Mouse (Mus musculus) kidney, adult 9 months (tissue): ENCODE measurements around the gene Mgat3.

Source experiments
- DNase-seq: peaks from one replicate; pipeline ENCODE4 v3.0.0; 2022

Mgat3 gene

GRCm38 (mm10) chr15:80228071-80228800 lies 54.7 kb downstream of the Mgat3 start:
- no peak for DNase-seq

DNA sequence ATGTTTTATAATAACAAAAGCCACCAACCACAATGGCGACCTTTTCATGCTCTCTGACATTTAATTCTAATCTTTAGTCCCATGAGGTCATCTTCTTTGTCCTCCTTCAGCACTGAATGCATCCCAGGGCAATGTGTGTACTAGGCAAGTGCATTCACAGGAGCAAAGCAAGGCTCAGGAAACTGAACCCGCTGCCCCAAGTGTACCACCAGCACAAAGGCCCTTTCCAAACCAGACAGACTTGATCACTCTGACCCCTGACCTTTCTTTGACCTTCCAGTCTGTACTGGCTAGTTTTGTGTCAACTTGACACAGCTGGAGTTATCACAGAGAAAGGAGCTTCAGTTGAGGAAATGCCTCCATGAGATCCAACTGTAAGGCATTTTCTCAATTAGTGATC lies 58.8 kb downstream of the Mgat3 start:
- DNase-seq = no peak

GRCm38 (mm10) chr15:80233053-80233452 lies 59.5 kb downstream of the Mgat3 start:
- DNase-seq = peak; percentile 26

GRCm38 (mm10) chr15:80233733-80234509 lies 60.4 kb downstream of the Mgat3 start, which contains the start of gene Mief1:
Gene Mief1, plus strand, starts transcription at chr15:80234018.
- peak; percentile 99 for DNase-seq

- DNase-seq = no peak
Measured at GRCm38 (mm10) chr15:80235535-80235934, 62.0 kb downstream of the Mgat3 start, which contains the start of gene AC140267.1. Gene AC140267.1, plus strand, starts transcription at chr15:80235835.

DNA sequence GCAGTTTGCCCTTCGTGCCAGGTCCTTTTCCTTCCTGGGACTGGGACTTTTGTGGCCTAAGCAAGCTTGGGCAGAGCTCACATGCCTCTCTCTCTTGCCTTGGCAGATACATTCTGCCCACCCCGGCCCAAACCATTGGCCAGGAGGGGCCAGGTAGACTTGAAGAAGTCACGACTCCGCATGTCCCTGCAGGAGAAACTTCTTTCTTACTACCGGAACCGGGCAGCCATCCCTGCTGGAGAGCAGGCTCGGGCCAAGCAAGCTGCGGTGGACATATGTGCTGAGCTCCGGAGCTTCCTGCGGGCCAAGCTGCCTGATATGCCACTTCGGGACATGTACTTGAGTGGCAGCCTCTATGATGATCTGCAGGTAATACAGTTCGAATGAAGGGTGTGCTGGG lies 74.6 kb downstream of the Mgat3 start:
- no peak for DNase-seq

- DNase-seq = no peak
Measured at GRCm38 (mm10) chr15:80248596-80248995, 75.1 kb downstream of the Mgat3 start.

DNA sequence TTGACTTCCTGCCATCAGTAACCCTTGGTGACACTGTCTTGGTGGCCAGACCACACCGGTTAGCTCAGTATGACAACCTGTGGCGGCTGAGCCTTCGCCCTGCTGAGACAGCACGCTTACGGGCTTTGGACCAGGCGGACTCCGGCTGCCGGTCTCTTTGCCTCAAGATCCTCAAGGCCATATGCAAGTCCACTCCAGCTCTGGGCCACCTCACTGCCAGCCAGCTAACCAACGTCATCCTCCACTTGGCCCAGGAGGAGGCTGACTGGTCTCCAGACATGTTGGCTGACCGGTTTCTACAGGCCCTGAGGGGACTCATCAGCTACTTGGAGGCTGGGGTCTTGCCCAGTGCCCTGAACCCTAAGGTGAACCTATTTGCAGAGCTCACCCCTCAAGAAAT lies 76.2 kb downstream of the Mgat3 start:
- DNase-seq = no peak

DNA sequence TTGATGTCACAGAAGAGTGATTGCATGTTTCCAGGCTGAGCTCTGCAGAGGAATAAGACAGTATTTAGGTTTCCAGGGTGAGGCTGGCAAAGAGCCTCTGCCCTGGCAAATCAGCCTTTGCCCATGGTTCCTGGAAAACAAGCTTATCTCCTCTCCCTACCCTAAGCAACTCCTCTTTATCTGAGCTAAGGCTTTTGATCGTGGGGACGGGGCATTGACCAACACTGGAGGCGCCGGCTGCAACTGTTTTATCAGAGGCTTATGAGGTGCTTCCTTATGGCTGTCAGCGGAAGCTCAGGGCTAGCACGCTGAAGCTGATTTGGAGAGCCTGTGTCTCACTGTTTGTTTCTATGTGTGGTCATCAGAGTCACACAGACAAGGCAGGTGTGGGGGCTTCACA lies 77.1 kb downstream of the Mgat3 start:
- no peak for DNase-seq

GRCm38 (mm10) chr15:80253530-80253929 lies 80.0 kb downstream of the Mgat3 start:
- no peak for DNase-seq

GRCm38 (mm10) chr15:80254207-80254606 lies 80.7 kb downstream of the Mgat3 start:
- peak; percentile 59 for DNase-seq

- DNase-seq = peak; percentile 99
Measured at GRCm38 (mm10) chr15:80254847-80255645, 81.5 kb downstream of the Mgat3 start, which contains the start of gene Atf4. Gene Atf4, plus strand, starts transcription at chr15:80255184.

- DNase-seq = peak; percentile 82
Measured at GRCm38 (mm10) chr15:80255646-80256121, 82.2 kb downstream of the Mgat3 start.

DNA sequence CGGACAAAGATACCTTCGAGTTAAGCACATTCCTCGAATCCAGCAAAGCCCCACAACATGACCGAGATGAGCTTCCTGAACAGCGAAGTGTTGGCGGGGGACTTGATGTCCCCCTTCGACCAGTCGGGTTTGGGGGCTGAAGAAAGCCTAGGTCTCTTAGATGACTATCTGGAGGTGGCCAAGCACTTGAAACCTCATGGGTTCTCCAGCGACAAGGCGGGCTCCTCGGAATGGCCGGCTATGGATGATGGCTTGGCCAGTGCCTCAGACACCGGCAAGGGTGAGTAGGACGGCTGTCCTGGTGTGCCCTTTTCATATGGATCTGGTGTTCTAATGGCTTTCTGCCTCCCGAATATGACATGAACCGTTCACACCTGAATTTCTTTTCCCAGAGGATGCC lies 82.7 kb downstream of the Mgat3 start:
- no peak for DNase-seq

DNA sequence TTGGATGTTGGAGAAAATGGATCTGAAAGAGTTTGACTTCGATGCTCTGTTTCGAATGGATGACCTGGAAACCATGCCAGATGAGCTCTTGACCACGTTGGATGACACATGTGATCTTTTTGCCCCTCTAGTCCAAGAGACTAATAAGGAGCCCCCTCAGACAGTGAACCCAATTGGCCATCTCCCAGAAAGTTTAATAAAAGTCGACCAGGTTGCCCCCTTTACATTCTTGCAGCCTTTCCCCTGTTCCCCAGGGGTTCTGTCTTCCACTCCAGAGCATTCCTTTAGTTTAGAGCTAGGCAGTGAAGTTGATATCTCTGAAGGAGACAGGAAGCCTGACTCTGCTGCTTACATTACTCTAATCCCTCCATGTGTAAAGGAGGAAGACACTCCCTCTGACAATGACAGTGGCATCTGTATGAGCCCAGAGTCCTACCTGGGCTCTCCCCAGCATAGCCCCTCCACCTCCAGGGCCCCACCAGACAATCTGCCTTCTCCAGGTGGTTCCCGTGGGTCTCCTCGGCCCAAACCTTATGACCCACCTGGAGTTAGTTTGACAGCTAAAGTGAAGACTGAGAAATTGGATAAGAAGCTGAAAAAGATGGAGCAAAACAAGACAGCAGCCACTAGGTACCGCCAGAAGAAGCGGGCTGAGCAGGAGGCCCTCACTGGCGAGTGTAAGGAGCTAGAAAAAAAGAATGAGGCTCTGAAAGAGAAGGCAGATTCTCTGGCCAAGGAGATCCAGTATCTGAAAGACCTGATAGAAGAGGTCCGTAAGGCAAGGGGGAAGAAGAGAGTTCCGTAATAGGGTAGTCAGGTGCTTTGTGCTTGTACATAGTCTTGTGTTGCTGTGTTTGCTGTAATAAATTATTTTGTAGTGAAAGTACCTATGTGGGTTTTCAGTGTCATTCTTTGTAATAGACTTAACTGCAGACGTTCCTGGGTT lies 83.4 kb downstream of the Mgat3 start:
- no peak for DNase-seq

DNA sequence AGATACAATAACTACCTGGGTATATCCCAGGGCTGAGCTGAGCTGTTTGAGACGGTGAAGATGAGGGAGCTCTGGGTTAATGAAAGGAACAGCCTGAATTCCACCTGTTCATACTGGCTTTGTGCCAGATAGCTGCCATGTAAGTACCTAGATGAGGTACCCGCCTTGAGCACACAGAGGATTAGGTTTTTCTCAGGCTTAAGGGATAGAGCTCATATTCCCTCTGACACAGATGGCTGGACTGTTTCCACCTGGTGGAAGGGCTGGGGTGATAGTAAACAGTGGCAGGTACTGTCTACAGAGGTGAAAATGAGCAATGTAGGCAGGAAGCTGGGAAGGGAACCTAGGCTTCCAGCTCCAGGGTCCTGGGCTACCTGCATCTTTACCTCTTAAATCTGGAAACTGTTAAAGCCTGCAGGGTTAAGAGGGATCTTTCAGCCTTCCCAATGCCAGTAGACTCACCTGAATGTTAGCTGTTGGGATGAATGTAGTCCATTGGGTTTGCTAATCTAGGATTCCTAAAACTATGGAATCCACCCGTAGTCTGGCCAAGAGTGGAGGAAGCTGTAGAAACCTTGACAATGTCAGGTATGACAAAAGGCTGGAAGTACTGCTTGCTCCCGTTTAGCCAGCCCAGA lies 84.2 kb downstream of the Mgat3 start:
- no peak for DNase-seq

DNA sequence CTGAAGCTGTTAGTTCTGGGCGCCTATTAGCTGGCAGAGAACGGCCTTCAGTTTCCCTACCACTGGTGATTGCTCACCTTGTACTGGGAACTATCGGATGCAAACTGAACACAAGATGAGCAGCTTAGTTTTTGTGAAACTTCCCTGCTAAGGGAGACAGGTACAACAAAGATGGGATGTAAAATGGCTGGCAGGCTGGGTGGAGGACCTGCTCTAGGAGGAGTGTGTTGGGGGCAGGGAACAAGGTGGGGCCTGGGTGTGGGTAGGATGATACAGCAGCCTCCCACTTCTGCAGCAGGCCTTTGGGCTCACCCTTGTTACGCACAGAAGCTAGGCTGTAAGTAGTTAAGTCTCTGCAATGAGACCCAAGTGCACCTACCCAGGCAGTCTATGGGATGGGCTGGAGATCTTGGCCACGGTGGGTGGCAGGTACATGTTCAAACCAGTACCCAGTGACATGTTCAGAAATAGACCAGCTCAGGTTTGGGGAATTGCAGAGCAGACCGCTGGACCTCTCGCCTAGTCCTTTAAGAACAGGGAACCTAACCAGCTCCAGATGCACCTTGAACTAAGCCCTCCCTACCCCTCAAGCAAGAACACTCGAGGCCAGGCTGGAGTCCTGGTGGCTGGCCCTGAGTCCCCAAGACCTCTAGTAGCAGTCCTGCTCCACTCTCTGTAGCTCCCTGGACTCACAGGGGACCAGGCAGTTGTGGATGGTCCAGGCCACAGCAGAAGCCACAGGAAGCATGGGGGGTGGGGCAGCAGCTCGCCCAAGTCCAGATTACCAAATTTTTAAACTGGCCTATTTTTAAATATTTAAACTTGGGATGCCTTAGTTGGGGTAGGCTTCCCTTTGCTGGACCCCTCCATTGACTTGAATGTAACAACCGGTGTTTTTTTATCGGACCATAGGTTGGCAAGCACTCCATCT lies 85.0 kb downstream of the Mgat3 start:
- no peak for DNase-seq

DNA sequence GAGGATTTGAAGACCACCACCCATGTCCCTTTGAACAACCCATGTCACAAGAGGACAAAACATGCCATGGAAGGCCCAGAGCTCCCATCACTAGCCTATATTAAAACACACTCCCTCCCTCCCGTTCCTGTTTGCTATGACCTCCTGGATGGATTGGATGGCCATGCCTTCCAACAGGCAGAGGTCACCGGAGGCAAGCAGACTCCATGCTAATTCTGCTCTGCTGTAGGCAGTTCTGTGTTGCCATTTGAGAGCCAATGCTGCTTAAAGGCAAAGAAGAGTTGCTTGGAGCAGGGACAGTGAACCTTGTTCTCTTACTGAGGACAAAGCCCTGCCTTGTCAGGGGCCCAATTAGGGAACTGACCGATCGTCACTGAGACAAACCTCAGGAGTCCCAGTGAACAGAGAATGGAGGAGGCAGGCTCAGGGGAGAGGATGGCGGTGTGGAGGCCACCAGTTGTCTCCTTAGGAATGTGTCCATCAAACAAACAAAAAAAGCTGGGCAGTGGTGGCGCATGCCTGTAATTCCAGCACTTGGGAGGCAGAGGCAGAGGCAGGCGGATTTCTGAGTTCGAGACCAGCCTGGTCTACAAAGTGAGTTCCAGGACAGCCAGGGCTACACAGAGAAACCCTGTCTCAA lies 86.0 kb downstream of the Mgat3 start:
- DNase-seq = no peak

GRCm38 (mm10) chr15:80260677-80261076 lies 87.2 kb downstream of the Mgat3 start:
- DNase-seq = peak; percentile 84

GRCm38 (mm10) chr15:80261100-80261499 lies 87.6 kb downstream of the Mgat3 start:
- DNase-seq = no peak
